Mouse (Mus musculus) lung, embryonic 14.5 days (tissue): ENCODE measurements around the gene Lrmda. TPM values are rescaled to one million over a fixed set of nuclear protein-coding genes. Genes with fewer than 3 reads are reported as not detected.
A peak's percentile ranks its signal among the peaks of the same experiment; 100 is the strongest.

Source experiments
- ATAC-seq: fragments of 200-750 bp; cut with Nextera tagmentation; 2 replicates; pipeline ENCODE4 v1.8.0; 2017; ENCODE audit warnings: mild to moderate bottlenecking, moderate TSS enrichment, moderate library complexity; ENCODE audit not compliant: insufficient read depth
- DNase-seq: peaks from one replicate; pipeline ENCODE4 v3.0.0-alpha.2; 2015
- H3K27ac ChIP-seq: fragments of 300-500 bp; sonication (generic); 2 replicates; pipeline ENCODE4 v1.5.1; 2014; ENCODE audit warnings: low read depth, mild to moderate bottlenecking, moderate library complexity
- H3K27me3 ChIP-seq: fragments of 300-500 bp; sonication (generic); 2 replicates; pipeline ENCODE4 v1.6.1; 2014; ENCODE audit warnings: low read length, control low read depth; ENCODE audit not compliant: insufficient read depth
- H3K36me3 ChIP-seq: fragments of 300-500 bp; sonication (generic); 2 replicates; pipeline ENCODE4 v1.6.1; 2014; ENCODE audit warnings: control low read depth; ENCODE audit not compliant: insufficient read depth
- H3K4me1 ChIP-seq: fragments of 300-500 bp; sonication (generic); 2 replicates; pipeline ENCODE4 v1.6.1; 2014; ENCODE audit warnings: antibody characterized with exemption, control low read depth; ENCODE audit not compliant: insufficient read depth
- H3K4me2 ChIP-seq: fragments of 300-500 bp; sonication (generic); 2 replicates; pipeline ENCODE4 v1.6.1; 2014; ENCODE audit warnings: mild to moderate bottlenecking
- H3K4me3 ChIP-seq: fragments of 300-500 bp; sonication (generic); 2 replicates; pipeline ENCODE4 v1.5.1; 2014; ENCODE audit warnings: low read depth, low read length
- H3K9ac ChIP-seq: fragments of 300-500 bp; sonication (generic); 2 replicates; pipeline ENCODE4 v1.6.1; 2014
- H3K9me3 ChIP-seq: fragments of 300-500 bp; sonication (generic); 2 replicates; pipeline ENCODE4 v1.6.1; 2016; ENCODE audit warnings: low read depth, low read length, control low read depth
- CTCF ChIP-seq: IDR thresholded peaks from 2 replicates; pipeline ENCODE4 v1.5.1; 2016; ENCODE audit warnings: antibody characterized with exemption, low read depth
- WGBS: fragments of 180-500 bp; shearing (Covaris S2); extraction: QIAGEN DNeasy Blood & Tissue Kit; methylation state at CpG from one replicate; pipeline ENCODE4 v1.1.7; 2014; 5-methylcytosine and 5-hydroxymethylcytosine counted together
- polyA plus RNA-seq: library from polyadenylated mRNA; unstranded; fragments of >200 nt; fragmentation: Nextera tagmentation; extraction: Ambion mirVana; gene quantifications from 2 replicates; pipeline ENCODE4 v1.2.1, GENCODE M21; 2014

Gene Lrmda
- polyA plus RNA-seq, 1 experiment from 2014 or later, result 1.1 TPM

DNA sequence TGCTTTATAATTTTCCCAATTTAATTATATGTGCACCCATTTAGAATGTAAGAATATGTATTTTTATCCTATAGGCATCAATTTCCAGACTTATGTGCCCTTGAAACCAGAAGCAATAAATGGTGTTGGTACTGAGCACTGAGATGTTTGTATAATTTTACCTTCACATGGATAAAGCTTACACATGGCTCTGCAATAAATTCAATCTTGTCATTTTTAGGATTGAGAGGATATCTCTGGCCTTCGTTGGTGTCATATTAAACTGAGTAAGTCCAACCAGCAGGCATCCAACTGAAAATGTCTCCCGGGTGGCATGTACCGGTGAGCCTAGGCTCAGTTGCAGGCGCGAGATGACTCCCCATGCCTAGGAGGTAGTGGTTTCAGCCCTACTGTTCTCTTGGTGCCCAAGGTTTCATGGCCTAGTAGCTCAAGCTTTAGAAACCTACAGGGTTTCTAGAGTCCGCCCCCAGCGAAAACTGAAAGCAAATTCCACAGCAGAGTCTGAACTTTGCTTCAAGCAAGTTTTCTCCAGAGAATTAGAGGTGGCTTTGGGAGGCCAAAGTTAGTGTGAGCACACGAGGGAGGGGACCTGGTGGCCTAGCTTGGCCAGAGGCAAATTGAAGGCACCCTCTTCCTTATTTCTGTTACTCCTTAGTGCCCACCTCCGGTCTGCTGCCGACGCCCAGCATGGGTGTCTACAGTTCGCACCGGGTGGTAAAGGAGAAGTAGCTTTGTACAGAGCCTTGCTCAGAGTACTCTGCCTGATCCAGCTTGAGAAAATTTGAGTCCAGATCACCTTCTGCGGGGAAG is 26.1 kb upstream of the Lrmda start:
- Histone ChIP-seq H3K9ac (peak overlapping the region; percentile 32; the same call in 1 of the 2 replicates), H3K4me2 (peak overlapping the region; percentile 97), H3K27ac (no peak overlapping the region), H3K36me3 (no peaks in the 10 kb centered on the region), H3K4me3 (peak overlapping the region; percentile 60), H3K9me3 (no peaks in the 10 kb centered on the region), H3K27me3 (no peaks in the 10 kb centered on the region), H3K4me1 (peaks cover 13% of the 10 kb centered on the region)
- ATAC-seq (no peak), DNase-seq (peak; percentile 60)
- WGBS, result 39% methylated on average over 14 of the region's 14 CpGs
- no peak for TF ChIP-seq CTCF

DNA sequence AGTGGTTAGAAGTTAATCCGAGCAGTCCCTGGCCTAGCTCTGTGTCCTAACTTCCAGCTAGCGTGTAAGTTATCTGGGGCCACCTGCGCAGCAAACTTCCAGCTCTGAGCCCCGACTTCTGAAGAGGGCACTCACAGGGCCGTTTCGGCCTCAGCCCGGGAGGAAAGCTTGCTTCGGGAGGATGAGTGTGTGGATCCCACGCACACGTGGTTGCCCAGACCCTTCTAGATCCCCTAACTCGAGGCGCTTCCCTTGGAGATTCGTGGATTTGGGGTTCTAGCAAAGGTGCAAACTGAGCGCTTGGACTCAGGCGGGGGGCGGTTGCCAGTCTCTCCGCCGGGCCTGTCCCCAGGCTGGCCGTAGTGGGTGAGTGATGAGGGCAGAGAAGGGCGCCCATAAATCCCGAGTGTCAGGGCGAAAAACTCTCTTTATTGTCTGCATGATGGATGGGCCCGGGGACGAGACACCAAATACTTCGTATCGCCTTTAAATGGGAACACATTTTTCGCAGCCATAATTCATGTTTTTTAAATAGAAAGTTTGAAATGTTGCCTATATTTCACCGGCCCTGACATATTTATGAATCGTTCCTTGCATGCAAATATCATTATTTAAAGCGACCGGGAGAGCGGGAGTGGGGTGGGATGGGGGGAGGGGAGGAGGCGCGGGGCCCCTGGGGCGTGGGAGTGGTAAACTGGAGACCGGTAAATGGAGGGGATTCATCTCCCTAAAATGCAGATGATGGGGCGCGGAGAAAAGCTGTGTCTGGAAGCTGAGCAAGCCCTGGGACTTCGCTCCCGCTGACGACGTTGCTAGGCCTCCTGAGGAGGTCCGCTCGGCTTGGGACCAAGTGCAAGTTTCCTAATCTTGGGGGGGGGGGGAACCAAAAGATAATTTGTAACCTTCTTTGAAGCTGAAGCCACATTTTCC is 25.2 kb upstream of the Lrmda start:
- peaks cover 13% of the 10 kb centered on the region for H3K4me1 ChIP-seq
- no peak for TF ChIP-seq CTCF
- H3K9ac ChIP-seq, result peak overlapping the region; percentile 64
- peak overlapping the region; percentile 97 for H3K4me2 ChIP-seq
- ATAC-seq, result no peak
- DNase-seq, result peak; percentile 64
- H3K27me3 ChIP-seq, result no peaks in the 10 kb centered on the region
- 7% methylated on average over 44 of the region's 44 CpGs for WGBS
- H3K4me3 ChIP-seq, result peak overlapping the region; percentile 60
- H3K36me3 ChIP-seq, result no peaks in the 10 kb centered on the region
- H3K27ac ChIP-seq, result no peak overlapping the region
- no peaks in the 10 kb centered on the region for H3K9me3 ChIP-seq

DNA sequence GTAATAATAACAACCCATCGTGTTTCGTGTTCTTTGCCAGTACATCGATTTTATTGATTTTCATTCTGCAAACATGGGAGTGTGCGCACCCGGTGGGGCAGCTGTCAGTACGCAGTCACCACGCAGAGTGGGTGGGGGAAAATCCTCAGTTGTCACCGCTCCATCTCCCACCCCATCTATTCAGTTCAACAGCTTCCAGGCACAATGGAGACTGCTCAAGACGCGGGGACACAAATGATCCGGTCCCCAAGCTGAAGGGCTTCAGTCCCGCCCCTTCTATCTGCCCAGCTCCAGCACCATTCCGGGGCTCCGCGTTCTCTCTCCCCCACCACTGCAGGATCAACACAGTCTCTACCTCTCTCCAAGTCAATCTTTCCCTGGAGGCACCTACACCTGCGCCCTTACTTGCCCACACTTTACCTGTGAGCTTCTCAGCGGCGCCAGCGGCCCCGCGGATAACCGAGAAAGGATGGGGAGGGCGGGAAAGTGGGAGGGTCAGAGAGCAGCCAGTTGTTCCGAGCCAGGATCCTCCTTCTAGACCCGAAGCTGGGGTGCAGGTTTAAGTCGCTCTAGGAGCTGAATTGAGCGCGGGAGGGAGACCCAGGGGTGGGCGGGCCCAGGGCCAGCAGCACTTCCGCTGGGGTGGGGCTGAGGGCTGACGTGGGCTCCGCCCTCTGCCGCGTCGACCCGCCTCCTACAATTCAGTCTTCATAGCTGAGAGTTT is 24.3 kb upstream of the Lrmda start:
- H3K4me3 ChIP-seq, result peak overlapping the region; percentile 60
- peak overlapping the region; percentile 76 for H3K27ac ChIP-seq
- WGBS, result under 1% methylated on average over 36 of the region's 36 CpGs
- TF ChIP-seq CTCF, result no peak
- peaks cover 13% of the 10 kb centered on the region for H3K4me1 ChIP-seq
- ATAC-seq, result peak; percentile 78
- H3K36me3 ChIP-seq, result no peaks in the 10 kb centered on the region
- H3K9me3 ChIP-seq, result no peaks in the 10 kb centered on the region
- peak overlapping the region; percentile 64 for H3K9ac ChIP-seq
- H3K4me2 ChIP-seq, result peak overlapping the region; percentile 97
- no peaks in the 10 kb centered on the region for H3K27me3 ChIP-seq
- peak; percentile 93 for DNase-seq

DNA sequence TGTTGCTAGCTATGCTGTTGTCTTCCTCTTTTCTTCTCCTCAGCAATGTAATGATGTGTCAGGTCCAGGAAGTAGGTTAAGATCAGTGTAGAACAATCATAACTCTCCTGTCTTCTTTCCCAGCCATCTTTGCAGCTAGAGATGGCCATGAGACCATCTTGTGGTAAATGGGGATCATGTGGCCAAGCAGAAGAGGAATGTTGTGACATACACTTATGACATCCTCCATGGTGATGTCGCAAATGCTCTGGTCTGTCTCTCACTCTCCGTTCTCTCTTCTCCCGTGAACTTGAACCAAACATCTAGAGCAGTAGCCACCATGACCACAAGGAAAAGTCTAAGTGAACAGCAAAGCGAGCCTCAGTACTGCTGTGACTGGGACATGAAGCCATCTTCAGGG is 19.9 kb upstream of the Lrmda start:
- H3K27ac ChIP-seq, result no peak overlapping the region
- no peaks in the 10 kb centered on the region for H3K36me3 ChIP-seq
- no peak overlapping the region for H3K4me2 ChIP-seq
- H3K27me3 ChIP-seq, result no peaks in the 10 kb centered on the region
- H3K4me1 ChIP-seq, result no peaks in the 10 kb centered on the region
- 93% methylated on average over 4 of the region's 4 CpGs for WGBS
- no peak for TF ChIP-seq CTCF
- no peak overlapping the region for H3K9ac ChIP-seq
- no peak for ATAC-seq
- no peak for DNase-seq
- no peak overlapping the region for H3K4me3 ChIP-seq
- no peaks in the 10 kb centered on the region for H3K9me3 ChIP-seq

DNA sequence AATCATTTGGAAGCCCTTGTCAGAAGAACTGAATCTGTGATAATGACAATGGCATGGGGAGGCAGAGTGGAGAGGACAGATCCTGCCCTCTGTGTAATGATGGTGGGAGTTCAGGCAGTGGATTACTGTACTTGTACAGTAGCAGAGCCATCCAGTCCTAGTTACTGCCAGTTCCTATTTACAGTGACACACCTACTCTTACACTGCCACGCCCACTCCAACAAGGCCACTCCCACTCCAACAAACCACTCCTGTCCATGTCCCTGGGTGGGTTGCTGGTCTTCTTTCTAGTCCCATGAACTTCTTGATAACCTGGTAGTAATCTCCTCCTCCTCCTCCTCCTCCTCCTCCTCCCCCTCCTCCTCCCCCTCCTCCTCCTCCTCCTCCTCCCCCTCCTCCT is 16.3 kb upstream of the Lrmda start:
- DNase-seq (no peak), ATAC-seq (no peak)
- H3K27ac ChIP-seq, result no peak overlapping the region
- H3K4me2 ChIP-seq, result no peak overlapping the region
- H3K9me3 ChIP-seq, result no peaks in the 10 kb centered on the region
- H3K4me3 ChIP-seq, result no peak overlapping the region
- WGBS, result 59% methylated on average over 1 of the region's 1 CpGs
- H3K27me3 ChIP-seq, result no peaks in the 10 kb centered on the region
- H3K4me1 ChIP-seq, result no peaks in the 10 kb centered on the region
- H3K36me3 ChIP-seq, result no peaks in the 10 kb centered on the region
- H3K9ac ChIP-seq, result no peak overlapping the region
- TF ChIP-seq CTCF, result no peak

DNA sequence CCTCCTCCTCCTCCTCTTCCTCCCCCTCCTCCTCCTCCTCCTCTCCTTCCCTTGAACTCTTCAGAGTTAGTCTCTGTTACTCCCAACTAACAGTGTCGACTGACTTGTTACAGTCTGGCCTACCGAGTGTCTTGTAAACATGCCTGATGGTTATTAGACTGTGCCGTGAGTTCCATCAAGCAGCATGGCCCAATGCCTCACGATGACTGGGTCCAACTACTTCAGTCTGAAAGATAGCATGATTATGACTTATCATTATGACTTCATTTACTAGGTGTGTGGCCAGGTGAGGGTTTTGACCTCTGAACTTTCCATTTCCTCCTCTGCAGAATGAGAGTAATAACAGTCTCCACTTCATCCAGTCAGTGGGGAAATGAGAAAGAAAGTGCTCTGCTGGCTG is 15.9 kb upstream of the Lrmda start:
- TF ChIP-seq CTCF, result no peak

More for the DNA sequence above, 15.9 kb upstream of the Lrmda start:
- no peak for DNase-seq
- H3K27ac ChIP-seq, result no peak overlapping the region
- H3K27me3 ChIP-seq, result no peaks in the 10 kb centered on the region
- no peak overlapping the region for H3K9ac ChIP-seq
- WGBS, result 54% methylated on average over 4 of the region's 4 CpGs
- H3K4me2 ChIP-seq, result no peak overlapping the region
- no peaks in the 10 kb centered on the region for H3K36me3 ChIP-seq
- H3K4me3 ChIP-seq, result no peak overlapping the region
- no peaks in the 10 kb centered on the region for H3K9me3 ChIP-seq
- no peaks in the 10 kb centered on the region for H3K4me1 ChIP-seq
- ATAC-seq, result no peak
